Mouse (Mus musculus): ENCODE data around the gene Acvr1.
A peak's percentile ranks its signal among the peaks of the same experiment; 100 is the strongest.

Acvr1 gene

GRCm38 (mm10) chr2:58470290-58470689, 96.7 kb downstream of the Acvr1 start:
- DNase-seq: no peak

GRCm38 (mm10) chr2:58469816-58470215, 97.1 kb downstream of the Acvr1 start, which contains the start of gene Gm17409:
TSS of gene Gm17409 (plus strand) at chr2:58470116.
- DNase-seq: no peak

GRCm38 (mm10) chr2:58458820-58459371, 108.1 kb downstream of the Acvr1 start:
- peak; percentile 6 to 69 for DNase-seq

- no peak for DNase-seq
Measured at GRCm38 (mm10) chr2:58457488-58457865, 109.5 kb downstream of the Acvr1 start.

- no peak for DNase-seq
Measured at GRCm38 (mm10) chr2:58456843-58457487, 110.0 kb downstream of the Acvr1 start.

GRCm38 (mm10) chr2:58454095-58454865, 112.7 kb downstream of the Acvr1 start:
- DNase-seq: no peak

- DNase-seq: no peak
Measured at GRCm38 (mm10) chr2:58447001-58447400, 120.0 kb downstream of the Acvr1 start.

- no peak for DNase-seq
Measured at GRCm38 (mm10) chr2:58443163-58443562, 123.8 kb downstream of the Acvr1 start.

GRCm38 (mm10) chr2:58436911-58437310, 130.0 kb downstream of the Acvr1 start:
- DNase-seq: no peak

GRCm38 (mm10) chr2:58435507-58435906, 131.4 kb downstream of the Acvr1 start:
- no peak for DNase-seq

- no peak for DNase-seq
Measured at GRCm38 (mm10) chr2:58434438-58434837, 132.5 kb downstream of the Acvr1 start.

GRCm38 (mm10) chr2:58433317-58433716, 133.6 kb downstream of the Acvr1 start:
- no peak for DNase-seq

GRCm38 (mm10) chr2:58432211-58432610, 134.7 kb downstream of the Acvr1 start:
- no peak for DNase-seq

- no peak for DNase-seq
Measured at GRCm38 (mm10) chr2:58425436-58426004, 141.4 kb downstream of the Acvr1 start.

GRCm38 (mm10) chr2:58423319-58423718, 143.6 kb downstream of the Acvr1 start:
- DNase-seq: no peak

- DNase-seq: no peak
Measured at GRCm38 (mm10) chr2:58419571-58419970, 147.4 kb downstream of the Acvr1 start.

GRCm38 (mm10) chr2:58418109-58418508, 148.8 kb downstream of the Acvr1 start:
- no peak for DNase-seq

GRCm38 (mm10) chr2:58417684-58418083, 149.3 kb downstream of the Acvr1 start:
- no peak for DNase-seq

- no peak for DNase-seq
Measured at GRCm38 (mm10) chr2:58415037-58415436, 151.9 kb downstream of the Acvr1 start.

- no peak for DNase-seq
Measured at GRCm38 (mm10) chr2:58408926-58409634, 157.9 kb downstream of the Acvr1 start.

GRCm38 (mm10) chr2:58403481-58403880, 163.5 kb downstream of the Acvr1 start:
- DNase-seq: peak in 1 of 2 experiments; percentile 2

- DNase-seq: no peak
Measured at GRCm38 (mm10) chr2:58388601-58389000, 178.4 kb downstream of the Acvr1 start.

GRCm38 (mm10) chr2:58380020-58380419, 186.9 kb downstream of the Acvr1 start:
- DNase-seq: no peak

All from kidney, postnatal 36 days (tissue).